Mouse (Mus musculus) adrenal gland, adult 18-20 months (tissue): ENCODE measurements at regions not wholly inside any gene's neighbourhood (a gene's known extent, or its start where the extent isn't known, plus 50 kb on each side); places are given as distances from the start of the nearest gene placed in this dataset.
A peak's percentile ranks its signal among the peaks of the same experiment; 100 is the strongest.

Experiments
- DNase-seq, 2 experiments: peaks; one replicate each; pipeline ENCODE4 v3.0.0; 2021 to 2022; ENCODE audit warnings: low spot score in 2 of 2
- microRNA-seq, 2 experiments: library from miRNA; unstranded; fragments of <30 nt; microRNA quantifications; one replicate each; pipeline ENCODE4 v1.2.0; 2021; ENCODE audit warnings: borderline number of aligned reads in 2 of 2

DNA sequence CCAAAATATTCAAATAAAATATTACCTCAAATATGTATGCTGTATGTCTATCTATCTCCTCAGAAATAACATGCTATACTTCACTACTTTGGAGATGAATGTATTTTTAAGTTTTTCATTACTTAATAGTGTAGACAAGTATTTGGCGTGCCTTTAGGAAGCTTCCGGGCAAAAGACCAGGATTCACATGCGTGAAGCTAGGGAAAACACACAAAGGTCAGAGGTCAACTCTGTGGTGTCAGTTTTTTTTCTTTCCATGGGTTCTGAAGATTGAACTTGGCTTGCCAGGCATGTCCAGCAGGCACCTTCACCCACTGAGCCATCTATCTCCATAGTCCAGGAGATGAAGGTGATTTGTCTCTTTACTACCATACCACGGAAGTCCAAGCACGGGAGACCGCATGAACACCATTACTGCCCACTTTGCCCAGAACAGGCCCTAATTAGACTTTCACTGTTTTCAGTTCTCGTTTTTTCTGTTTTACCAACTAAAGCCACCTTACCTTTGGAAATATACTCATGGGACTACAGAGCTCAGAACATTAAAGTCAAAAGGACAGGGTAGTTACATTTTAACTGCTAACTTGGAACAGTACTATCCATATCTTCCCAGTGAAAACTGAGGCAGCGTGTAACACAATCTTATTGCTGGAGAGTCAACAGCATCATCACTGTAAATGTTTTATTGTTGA is 76.9 kb upstream of the Ak4 start:
- no peak for DNase-seq

DNA sequence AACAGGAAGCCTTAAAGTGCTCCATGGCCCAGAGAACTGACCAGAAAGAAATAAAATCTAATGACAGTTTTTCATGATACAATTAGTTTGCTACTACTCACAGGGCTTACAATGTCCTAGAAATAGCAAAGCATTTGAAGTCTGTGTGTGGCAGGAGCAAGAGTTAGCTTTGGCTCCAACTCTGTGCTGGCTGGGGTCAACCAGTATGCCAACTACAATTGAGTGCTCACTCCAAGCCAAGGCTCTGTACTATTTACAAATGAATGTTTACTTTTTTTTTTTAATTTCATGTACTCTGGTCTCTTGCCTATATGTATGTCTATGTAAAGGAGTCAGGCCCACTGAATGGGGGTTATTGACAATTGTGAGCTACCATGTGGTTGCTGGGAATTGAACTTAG is 75.7 kb upstream of the Jak1 start:
- no peak for DNase-seq

DNA sequence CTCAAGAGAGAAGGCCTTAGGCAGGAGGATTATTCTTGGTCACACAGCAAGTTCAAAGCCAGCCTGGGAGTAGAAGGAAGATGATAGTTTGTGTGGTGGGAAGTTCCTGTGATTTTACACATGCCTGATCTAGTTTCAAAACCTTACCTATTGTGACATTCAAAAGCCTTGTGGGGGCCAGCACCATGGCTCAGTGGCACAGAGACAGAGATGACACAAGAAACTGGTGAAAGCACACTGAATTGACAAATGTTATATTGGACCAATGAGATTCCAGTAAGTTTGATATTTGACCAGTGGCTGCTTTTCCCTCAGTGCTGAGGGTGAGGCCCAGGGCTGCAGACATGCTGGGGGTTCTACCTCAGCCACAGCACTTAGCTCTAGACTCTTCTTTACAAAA is 73.1 kb upstream of the Jak1 start:
- no peak for DNase-seq

DNA sequence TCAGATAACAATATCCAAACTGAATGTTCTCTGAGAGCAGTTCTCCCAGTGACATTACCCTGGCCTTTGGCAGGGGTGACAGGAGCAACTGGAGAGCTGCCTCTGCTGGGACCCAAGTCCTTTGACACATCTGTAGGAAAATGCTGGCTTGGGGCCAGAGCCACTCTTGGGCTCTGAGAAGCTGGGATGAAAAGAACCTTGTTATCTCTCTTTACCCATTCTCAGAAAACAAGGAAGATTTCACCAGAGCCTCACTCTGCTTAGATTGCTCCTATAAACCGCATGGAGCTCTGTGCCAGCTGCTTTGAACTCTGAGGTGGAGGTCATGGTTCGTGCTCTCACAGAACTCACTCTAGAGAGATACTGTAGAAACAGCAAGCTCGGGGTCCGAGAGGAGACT is 71.7 kb upstream of the Jak1 start:
- no peak for DNase-seq

DNA sequence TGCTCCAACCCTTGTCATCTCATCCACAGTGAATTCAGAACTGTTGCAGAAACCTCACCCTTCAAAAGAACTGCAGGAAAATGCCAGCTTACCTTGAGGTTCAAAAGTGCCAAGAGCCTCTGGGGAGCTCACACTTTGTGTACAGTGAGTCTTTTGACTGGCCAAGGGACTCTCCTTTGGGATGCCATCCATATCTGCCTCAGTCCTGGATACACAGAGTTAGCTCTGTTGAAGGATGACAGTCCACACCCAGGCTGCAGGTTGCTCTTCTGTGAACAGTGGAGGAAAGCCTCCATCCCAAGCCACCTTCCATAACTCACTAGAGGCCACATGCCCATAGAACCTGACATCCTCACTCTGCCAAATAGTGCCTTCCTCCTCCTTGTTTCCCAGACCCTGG is 71.3 kb upstream of the Jak1 start:
- no peak for DNase-seq

DNA sequence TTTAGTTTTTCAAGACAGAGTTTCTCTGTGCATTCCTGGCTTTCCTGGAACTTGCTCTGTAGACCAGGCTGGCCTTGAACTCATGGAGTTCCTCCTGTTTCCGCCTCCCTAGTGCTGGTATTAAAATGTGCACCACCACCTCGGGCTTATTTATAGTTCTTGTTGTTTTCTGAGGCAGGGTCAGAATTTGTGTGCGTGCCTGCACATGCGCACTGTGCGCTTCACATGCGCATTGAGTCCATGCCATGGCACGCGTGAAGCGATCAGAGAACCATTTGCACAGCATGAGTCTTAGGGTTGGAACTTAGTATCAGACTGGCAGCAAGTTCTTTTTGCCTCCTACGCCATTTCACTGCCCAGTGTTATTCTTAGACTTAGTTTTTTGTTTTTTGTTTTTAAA is 68.8 kb upstream of the Jak1 start:
- no peak for DNase-seq

DNA sequence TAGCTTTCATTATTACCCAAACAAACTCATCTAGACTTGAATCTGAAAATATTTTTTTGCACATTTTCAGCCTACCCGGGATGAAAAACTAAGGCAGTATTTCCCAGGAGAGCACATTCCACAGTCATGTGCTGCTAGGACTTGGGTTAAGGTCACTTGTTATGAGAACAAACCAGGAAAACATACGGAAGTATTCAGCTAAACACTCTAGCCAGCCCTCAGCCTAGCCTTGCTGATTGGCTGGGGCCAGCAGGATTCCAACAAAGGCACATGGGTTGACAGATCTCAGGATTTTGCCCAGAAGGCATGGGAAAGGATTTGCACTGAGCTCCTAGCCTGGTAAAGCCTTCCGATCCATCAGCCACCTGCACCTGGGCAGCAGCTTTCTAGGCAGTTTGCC is 68.0 kb upstream of the Jak1 start:
- no peak for DNase-seq

DNA sequence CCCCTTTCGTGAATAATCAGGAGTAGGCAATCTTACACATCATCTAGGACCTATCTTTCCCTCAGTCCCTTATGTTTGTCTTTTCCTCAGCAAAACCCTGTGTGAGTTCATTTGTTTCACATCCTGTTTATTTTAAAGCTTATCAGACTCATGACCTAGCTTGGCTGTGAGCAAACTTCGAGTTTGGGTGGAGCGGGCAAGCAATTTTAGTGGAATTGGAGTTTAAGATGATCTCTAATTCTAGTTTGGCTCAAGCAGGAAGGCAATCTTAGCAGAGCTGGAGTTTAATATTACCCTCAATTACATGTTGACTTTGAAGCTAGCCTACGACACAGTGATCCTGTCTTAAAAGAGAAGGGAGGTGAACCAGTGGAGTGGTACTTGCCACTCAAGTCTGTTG is 66.1 kb upstream of the Jak1 start:
- no peak for DNase-seq

DNA sequence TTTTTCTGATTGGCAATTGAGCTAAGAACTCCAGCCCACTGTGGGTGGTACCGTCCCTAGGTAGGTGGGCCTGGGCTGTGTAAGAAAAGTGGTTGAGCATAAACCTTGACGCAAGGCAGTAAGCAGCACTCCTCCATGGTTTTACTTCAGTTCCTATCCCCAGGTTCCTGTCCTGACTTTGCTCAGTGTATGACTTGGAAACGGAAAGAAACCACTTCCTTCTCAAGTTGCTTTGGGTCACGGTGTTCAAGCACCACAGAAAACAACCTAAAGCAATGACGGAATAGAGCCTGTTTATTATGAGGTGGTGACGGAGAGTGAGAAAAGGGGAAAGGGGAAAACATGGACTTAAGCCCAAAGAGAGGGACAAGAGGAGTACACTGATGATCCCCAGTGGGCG is 64.0 kb upstream of the Jak1 start:
- DNase-seq, result no peak

DNA sequence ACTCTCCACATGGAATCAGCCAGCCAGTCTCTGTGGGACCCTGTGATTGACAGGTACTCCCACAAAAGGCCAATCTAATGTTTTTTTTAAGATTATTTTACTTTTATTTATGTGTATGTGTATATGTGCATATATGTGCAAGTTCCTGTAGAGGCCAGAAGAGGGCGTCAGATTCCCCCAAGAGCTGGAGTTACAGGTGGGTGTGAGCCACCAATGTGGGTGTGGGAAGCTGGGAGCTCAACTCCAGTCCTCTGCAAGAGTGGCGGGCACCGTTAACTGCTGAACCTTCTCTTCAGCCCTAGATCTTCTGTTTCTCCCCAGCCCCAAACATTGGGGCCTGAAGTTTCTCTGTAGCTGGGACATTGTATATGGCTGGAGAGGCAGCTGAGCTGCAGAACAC is 61.0 kb upstream of the Jak1 start:
- no peak for DNase-seq

DNA sequence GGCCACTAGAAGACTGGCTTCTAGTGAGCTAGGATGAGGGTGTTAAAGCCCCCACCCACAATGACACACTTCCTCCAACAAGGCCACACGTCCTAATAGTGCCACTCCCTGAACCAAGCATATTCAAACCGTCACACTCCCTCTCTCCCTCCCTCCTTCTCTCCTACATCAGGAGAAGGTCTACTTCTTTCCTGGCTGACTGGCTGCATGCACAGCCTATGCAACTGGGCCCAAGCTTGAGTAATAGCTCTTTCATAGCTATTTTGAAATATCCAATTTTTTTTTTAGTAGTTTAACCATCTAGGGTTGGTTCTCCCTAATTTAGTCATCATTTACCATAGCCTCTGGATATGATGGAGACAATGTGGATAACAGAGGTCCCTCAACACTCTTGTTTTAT is 56.6 kb upstream of the Jak1 start:
- DNase-seq, result no peak

DNA sequence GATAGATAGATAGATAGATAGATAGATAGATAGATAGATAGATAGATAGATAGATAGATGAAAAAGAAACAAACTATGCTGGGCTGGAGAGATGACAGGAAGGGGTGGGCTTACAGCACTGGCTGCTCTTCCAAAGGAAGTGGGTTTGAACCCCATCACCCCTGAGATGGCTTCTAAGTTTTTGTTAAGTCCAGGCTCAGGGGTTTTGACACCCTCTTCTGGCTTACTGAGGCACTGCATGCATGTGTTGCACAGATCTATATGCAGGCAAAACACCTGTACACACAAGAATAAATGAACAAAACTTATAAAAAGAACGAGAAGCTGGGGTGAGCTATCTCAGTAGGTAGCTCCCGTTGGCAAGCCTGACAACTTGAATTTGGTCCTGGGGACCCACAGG is 55.5 kb upstream of the Jak1 start:
- DNase-seq, result peak in 1 of 2 experiments; percentile 38

DNA sequence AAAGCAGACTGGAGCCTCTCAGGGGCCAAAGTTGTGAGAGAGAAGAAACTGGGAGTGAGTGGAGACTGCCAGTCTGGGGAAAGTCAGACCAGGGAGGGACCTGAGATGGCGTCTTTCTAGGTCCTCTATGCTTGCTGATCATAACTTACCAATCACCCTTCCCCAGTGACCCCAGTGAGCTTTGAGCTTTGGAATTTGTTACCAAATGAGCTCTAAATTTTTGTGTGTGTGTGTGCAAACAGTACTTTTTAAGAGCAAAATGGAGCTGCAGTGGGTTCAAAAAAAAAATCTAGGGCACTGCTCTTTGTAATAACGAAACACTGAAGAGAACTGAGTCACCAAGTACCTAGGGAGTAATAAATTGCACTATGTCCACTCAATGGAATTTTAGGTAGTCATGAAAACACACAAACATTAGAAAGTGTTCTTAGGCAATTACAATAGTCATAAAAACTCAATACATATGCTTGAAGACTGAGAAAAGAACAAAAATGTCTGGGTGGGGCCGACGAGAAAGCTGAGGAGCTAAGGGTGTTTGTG is 54.7 kb upstream of the Jak1 start:
- DNase-seq, result no peak

DNA sequence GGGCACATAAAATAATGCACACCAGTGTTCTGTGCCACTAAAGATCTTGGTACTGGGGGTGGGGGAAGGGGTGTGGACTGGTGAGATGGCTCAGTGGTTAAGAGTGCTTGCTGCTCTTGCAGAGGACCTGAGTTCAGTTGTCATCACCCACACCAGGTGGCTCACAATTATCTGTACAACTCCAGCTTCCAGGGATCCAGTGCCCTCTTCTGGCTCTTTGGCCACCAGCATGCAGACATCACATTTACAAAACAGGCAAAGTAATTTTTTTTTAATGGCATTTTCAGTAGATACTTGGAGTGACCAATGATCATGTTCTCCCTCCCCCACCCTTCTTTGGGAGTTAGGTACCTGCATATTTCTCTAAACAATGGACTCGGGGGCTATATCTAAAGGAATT is 53.8 kb upstream of the Jak1 start:
- no peak for DNase-seq

DNA sequence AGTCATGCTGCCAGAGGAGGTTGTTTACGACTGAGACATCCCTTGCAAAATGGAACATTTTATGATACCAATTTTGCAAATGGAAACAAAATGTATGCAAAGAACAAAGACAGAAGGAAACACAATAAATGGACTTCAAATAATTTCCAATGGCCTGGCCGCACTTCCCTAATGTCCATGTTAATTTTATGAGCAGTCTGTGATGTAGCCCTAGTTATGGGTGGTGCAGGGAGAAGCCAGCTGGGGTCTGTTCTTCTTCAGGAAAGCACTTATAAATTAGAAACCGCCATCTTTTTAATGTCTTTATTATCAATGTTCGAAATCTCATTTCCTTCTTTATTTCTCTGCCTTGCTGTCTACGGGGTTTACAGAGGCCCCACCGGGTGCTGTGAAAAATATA is 51.0 kb upstream of the Jak1 start:
- DNase-seq, result no peak

Small RNA genes lying in the stretch of these regions (microRNA-seq; reads per million reads assigned to microRNA genes)
- 214 to 462 reads per million in 2 experiments for gene Mir101a
